10 mouse cellular contexts compared by ENCODE assay signal in the genomic region with DNA sequence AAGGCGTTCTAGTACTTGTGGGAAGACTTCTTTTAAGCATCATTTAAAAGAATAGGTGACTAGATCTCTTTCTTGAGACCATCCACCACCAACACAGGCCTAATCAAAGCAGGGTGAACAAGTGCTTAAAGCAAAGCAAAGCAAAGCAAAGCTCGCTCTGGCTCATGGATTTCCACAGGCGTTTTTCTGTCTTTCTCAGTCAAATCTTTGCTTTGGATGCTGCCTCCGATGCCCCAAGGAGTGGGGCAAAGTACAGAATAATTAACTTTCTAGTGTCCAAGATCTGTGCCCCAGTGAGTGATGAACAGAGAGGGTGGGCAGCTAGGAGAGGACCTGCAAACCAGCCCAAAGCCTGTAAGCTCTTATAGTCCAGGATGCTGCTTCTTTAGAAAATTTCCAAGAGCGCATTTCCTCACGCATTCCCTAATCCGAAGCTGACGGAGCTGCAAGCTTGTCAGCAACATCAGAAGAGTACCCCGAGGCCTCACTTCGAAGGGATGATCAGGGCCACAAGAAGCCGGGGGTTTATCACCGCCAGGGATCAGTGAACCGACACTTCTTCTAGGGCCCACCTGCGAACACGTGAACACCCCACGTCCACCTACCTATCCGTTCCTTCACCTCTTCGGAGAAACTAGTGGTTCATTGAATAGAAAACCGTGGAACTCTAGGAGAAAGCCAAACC. TPM values are rescaled to one million over a fixed set of nuclear protein-coding genes. Genes with fewer than 3 reads are reported as not detected.
DNase-seq lines count a peak whose midpoint lies in the region; ATAC-seq and TF ChIP-seq lines count a peak whose summit lies in the region.
"Had no signal": no experiment of that assay in that cellular context is flagged by ENCODE, and none has a peak within 500 bp of the region (broad histone marks: within the 10 kb centered on the region; RNA-seq: fewer than 3 reads in every experiment).

No protein-coding gene starts in this region.

- peaks cover 25% of the 10 kb centered on the region for H3K4me1 ChIP-seq in kidney, embryonic 15.5 days
- peaks cover 6 to 15% of the 10 kb centered on the region in 2 experiments; a peak in 3 of 4 replicates for H3K4me1 ChIP-seq in ES-E14 (ENCODE audit: control insufficient read depth in 2 of 2, insufficient read depth in 2 of 2, low read length in 2 of 2, poor library complexity in 1 of 2)
- H3K4me1 ChIP-seq in embryonic facial prominence, embryonic 13.5 days = peaks cover 18% of the 10 kb centered on the region; the same call in 1 of the 2 replicates
- H3K4me1 ChIP-seq in limb, embryonic 15.5 days = peaks cover 9% of the 10 kb centered on the region

- DNase-seq in kidney, adult 18-20 months = no peak
- no peak for DNase-seq in ES-E14 (ENCODE audit: low read depth, low spot score)
- DNase-seq in spleen, postnatal 10 days (ENCODE audit: low spot score in 2 of 2) = no peak
- DNase-seq in adrenal gland, postnatal 10 days = no peak

- H3K9ac ChIP-seq in kidney, embryonic 15.5 days = no peak overlapping the region
- peak overlapping the region; percentile 26; the same call in 1 of the 2 replicates for H3K9ac ChIP-seq in ES-E14 (ENCODE audit: insufficient read depth, low read depth, low read length, poor library complexity, severe bottlenecking)
- no peak overlapping the region for H3K9ac ChIP-seq in embryonic facial prominence, embryonic 13.5 days
- no peak overlapping the region for H3K9ac ChIP-seq in limb, embryonic 15.5 days

- peaks cover 27% of the 10 kb centered on the region for H3K27me3 ChIP-seq in kidney, embryonic 15.5 days
- H3K27me3 ChIP-seq in embryonic facial prominence, embryonic 13.5 days = peaks cover 23% of the 10 kb centered on the region
- H3K27me3 ChIP-seq in limb, embryonic 15.5 days = peaks cover 28% of the 10 kb centered on the region

- in situ Hi-C loops in ES-E14 (cut with MboI; ENCODE audit: low sequenced_read_pairs in 2 of 2, unreplicated experiment in 2 of 2) = no loop called here

- ATAC-seq in kidney, embryonic 15.5 days (replicated peaks; ENCODE audit: low FRiP score) = no peak
- no peak for ATAC-seq in embryonic facial prominence, embryonic 13.5 days (ENCODE audit: insufficient number of reproducible peaks, insufficient read depth, low FRiP score, low TSS enrichment, low read depth)
- ATAC-seq in limb, embryonic 15.5 days (ENCODE audit: insufficient number of reproducible peaks, low FRiP score, low TSS enrichment, low read depth) = no peak
- ATAC-seq in CD4-positive, CD25-positive, alpha-beta regulatory T cell, adult 4 months = no peak

- H3K4me3 ChIP-seq in kidney, embryonic 15.5 days (replicated peaks) = peak overlapping the region; percentile 59
- H3K4me3 ChIP-seq in ES-E14 (ENCODE audit: insufficient read depth in 1 of 2, low read depth in 1 of 2, low read length in 2 of 2, poor library complexity in 1 of 2, severe bottlenecking in 1 of 2) = peak overlapping the region; percentile 70 to 79
- peak overlapping the region; percentile 53 for H3K4me3 ChIP-seq in embryonic facial prominence, embryonic 13.5 days
- 0 out of 2 replicates have a peak overlapping the region, but pooled peaks have one; percentile 53 for H3K4me3 ChIP-seq in limb, embryonic 15.5 days
- H3K4me3 ChIP-seq: myocyte had no signal

- no peak overlapping the region for H3K27ac ChIP-seq in kidney, embryonic 15.5 days
- H3K27ac ChIP-seq in ES-E14 (ENCODE audit: insufficient read depth, low read depth, low read length, poor library complexity, severe bottlenecking) = no peak overlapping the region
- no peak overlapping the region for H3K27ac ChIP-seq in embryonic facial prominence, embryonic 13.5 days
- H3K27ac ChIP-seq in limb, embryonic 15.5 days = no peak overlapping the region

- WGBS in kidney, embryonic 15.5 days = 32% methylated on average over 19 of the region's 19 CpGs
- WGBS in embryonic facial prominence, embryonic 13.5 days = 15% methylated on average over 19 of the region's 19 CpGs
- WGBS in limb, embryonic 15.5 days = 34% methylated on average over 19 of the region's 19 CpGs

- no peaks in the 10 kb centered on the region for H3K9me3 ChIP-seq in kidney, embryonic 15.5 days (replicated peaks)
- H3K9me3 ChIP-seq in ES-E14 (ENCODE audit: control insufficient read depth, insufficient read depth, low read depth, low read length) = no peaks in the 10 kb centered on the region
- H3K9me3 ChIP-seq in embryonic facial prominence, embryonic 13.5 days = no peaks in the 10 kb centered on the region
- no peaks in the 10 kb centered on the region for H3K9me3 ChIP-seq in limb, embryonic 15.5 days

- peak overlapping the region; percentile 88 for H3K4me2 ChIP-seq in kidney, embryonic 15.5 days
- peak overlapping the region; percentile 73 for H3K4me2 ChIP-seq in embryonic facial prominence, embryonic 13.5 days
- H3K4me2 ChIP-seq in limb, embryonic 15.5 days = peak overlapping the region; percentile 87

- no peaks in the 10 kb centered on the region for H3K36me3 ChIP-seq in kidney, embryonic 15.5 days
- H3K36me3 ChIP-seq in ES-E14 (ENCODE audit: control insufficient read depth, insufficient read depth, low read length, poor library complexity, severe bottlenecking) = no peaks in the 10 kb centered on the region
- H3K36me3 ChIP-seq in embryonic facial prominence, embryonic 13.5 days = no peaks in the 10 kb centered on the region
- no peaks in the 10 kb centered on the region for H3K36me3 ChIP-seq in limb, embryonic 15.5 days

TF ChIP-seq in ES-E14, 5 proteins besides CTCF, POLR2A, EP300 and RAD21:
- TF ChIP-seq ZNF384 (IDR thresholded peaks at IDR 0.05; ENCODE audit: low read depth, low read length) (no peak), HCFC1 (IDR thresholded peaks at IDR 0.05; ENCODE audit: borderline replicate concordance, insufficient read depth, low read length) (no peak)

RNA-seq across cellular contexts. Expression of a gene that starts 0.9 kb away (rescaled TPM):
- 5.3 and 11.4 TPM in 2 replicates for polyA plus RNA-seq in kidney, embryonic 15.5 days (2015; fragmentation: Nextera tagmentation; extraction: Ambion mirVana)
- 12.5 and 17.5 TPM in 2 replicates for total RNA-seq in ES-E14 (2012; rRNA removed)
- 5.2 and 7.0 TPM in 2 replicates for polyA plus RNA-seq in embryonic facial prominence, embryonic 13.5 days (2015; fragmentation: Nextera tagmentation; extraction: Ambion mirVana)
- 6.7 TPM in 2 replicates for polyA plus RNA-seq in limb, embryonic 15.5 days (2015; fragmentation: Nextera tagmentation; extraction: Ambion mirVana)
- polyA plus RNA-seq in CD4-positive, CD25-positive, alpha-beta regulatory T cell, adult 4 months (2017; shearing (Covaris generic)) = 1 to 10 TPM; 1.7 to 2.4 TPM
- total RNA-seq in adrenal gland, postnatal 10 days (2021) = 100 to 1,000 TPM; 235 to 238 TPM
- total RNA-seq: left cerebral cortex, postnatal 4 days had no signal

RNA-seq across cellular contexts. Expression of a gene that starts 13.2 kb away (rescaled TPM):
- 771 and 842 TPM in 2 replicates for polyA plus RNA-seq in kidney, embryonic 15.5 days (2015; fragmentation: Nextera tagmentation; extraction: Ambion mirVana)
- 152 and 231 TPM in 2 replicates for total RNA-seq in ES-E14 (2012; rRNA removed)
- 766 and 796 TPM in 2 replicates for polyA plus RNA-seq in embryonic facial prominence, embryonic 13.5 days (2015; fragmentation: Nextera tagmentation; extraction: Ambion mirVana)
- polyA plus RNA-seq in limb, embryonic 15.5 days (2015; fragmentation: Nextera tagmentation; extraction: Ambion mirVana) = 577 and 625 TPM in 2 replicates
- polyA plus RNA-seq in CD4-positive, CD25-positive, alpha-beta regulatory T cell, adult 4 months (2017; shearing (Covaris generic)) = 100 to 1,000 TPM; 177 to 260 TPM
- total RNA-seq in adrenal gland, postnatal 10 days (2021) = 1,000 to 10,000 TPM in 1 of 2 experiments, 100 to 1,000 TPM in 1; 989 to 1,053 TPM

RNA-seq across cellular contexts. Expression of a gene that starts 19.3 kb away (rescaled TPM):
- 52.3 and 54.6 TPM in 2 replicates for polyA plus RNA-seq in kidney, embryonic 15.5 days (2015; fragmentation: Nextera tagmentation; extraction: Ambion mirVana)
- 43.7 and 53.4 TPM in 2 replicates for total RNA-seq in ES-E14 (2012; rRNA removed)
- 52.5 and 61.9 TPM in 2 replicates for polyA plus RNA-seq in embryonic facial prominence, embryonic 13.5 days (2015; fragmentation: Nextera tagmentation; extraction: Ambion mirVana)
- 41.1 and 46.5 TPM in 2 replicates for polyA plus RNA-seq in limb, embryonic 15.5 days (2015; fragmentation: Nextera tagmentation; extraction: Ambion mirVana)
- polyA plus RNA-seq in CD4-positive, CD25-positive, alpha-beta regulatory T cell, adult 4 months (2017; shearing (Covaris generic)) = 10 to 100 TPM; 18.4 to 30.4 TPM
- 10 to 100 TPM; 40.2 to 51.9 TPM for total RNA-seq in adrenal gland, postnatal 10 days (2021)

RNA-seq across cellular contexts. Expression of a gene that starts 55.1 kb away (rescaled TPM):
- polyA plus RNA-seq in kidney, embryonic 15.5 days (2015; fragmentation: Nextera tagmentation; extraction: Ambion mirVana) = 58.2 and 73.7 TPM in 2 replicates
- total RNA-seq in ES-E14 (2012; rRNA removed) = 26.7 and 28.4 TPM in 2 replicates
- 64.5 and 72.5 TPM in 2 replicates for polyA plus RNA-seq in embryonic facial prominence, embryonic 13.5 days (2015; fragmentation: Nextera tagmentation; extraction: Ambion mirVana)
- 46.6 and 74.3 TPM in 2 replicates for polyA plus RNA-seq in limb, embryonic 15.5 days (2015; fragmentation: Nextera tagmentation; extraction: Ambion mirVana)
- polyA plus RNA-seq in CD4-positive, CD25-positive, alpha-beta regulatory T cell, adult 4 months (2017; shearing (Covaris generic)) = 10 to 100 TPM; 55.9 to 66.9 TPM
- 10 to 100 TPM; 84.3 to 94.5 TPM for total RNA-seq in adrenal gland, postnatal 10 days (2021)
